Mouse (Mus musculus) CD4-positive, CD25-positive, alpha-beta regulatory T cell, adult 2 months (primary cell): ENCODE measurements around the gene Scamp1.

Experiments used
- DNase-seq: peaks from one replicate; pipeline ENCODE4 v3.0.0-alpha.2; 2012; ENCODE audit warnings: low read depth, low spot score

Scamp1 gene

DNA sequence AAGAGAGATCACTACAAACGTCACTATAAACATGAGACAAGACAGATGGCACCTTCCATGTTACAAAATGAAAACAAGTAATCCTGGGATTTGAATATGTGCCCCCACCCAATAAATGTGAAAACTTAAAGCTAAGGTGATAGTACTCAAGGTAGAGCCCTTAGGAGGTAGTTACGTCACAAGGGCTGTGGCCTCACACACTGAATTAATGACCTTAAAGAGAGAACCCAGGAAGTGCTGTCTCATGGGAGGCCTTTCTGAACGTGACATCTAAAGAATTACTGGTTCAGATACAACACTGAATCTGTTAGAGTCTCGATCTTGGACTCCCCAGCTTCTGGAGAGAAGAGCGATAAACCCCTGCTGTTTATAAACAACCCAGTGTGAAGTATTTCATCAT, 6.2 kb downstream of the Scamp1 start:
- DNase-seq, result no peak

DNA sequence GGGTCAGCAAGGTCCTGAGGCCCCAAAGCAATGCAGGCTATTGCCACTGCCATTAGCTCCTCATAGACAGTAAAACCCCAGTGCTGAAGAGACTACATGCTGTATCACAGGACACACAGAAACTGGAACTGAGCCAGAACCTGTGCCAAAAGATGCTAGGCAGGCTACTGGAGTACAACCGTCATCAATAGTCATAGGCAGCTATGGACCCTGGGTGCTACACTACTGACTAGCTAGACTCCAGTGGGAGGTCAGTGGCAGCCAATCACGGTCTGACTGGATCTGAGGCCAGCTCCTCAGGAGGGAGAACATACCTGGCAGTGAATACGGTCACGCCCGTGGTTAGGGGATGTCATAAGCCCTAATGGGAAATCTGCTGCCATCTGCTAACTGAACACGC, 14.4 kb downstream of the Scamp1 start:
- no peak for DNase-seq

DNA sequence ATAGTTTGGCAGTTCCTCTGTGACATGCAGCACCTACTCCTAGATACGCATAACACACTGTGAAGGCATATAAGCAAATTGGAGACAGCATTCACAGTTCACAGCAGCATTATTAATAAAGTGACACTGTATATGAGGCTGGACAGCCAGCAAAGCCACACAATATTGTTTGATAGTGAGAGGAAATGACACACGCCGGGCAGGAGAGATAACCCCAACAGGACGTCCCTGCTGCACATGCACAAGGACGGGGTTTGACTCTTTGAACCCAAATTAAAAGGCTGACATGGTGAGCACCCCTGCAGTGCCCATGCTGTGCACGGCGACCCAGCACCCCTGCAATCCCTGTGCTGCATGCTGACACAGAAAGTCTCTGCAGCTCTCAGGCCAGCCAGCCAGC, 17.5 kb downstream of the Scamp1 start:
- no peak for DNase-seq

DNA sequence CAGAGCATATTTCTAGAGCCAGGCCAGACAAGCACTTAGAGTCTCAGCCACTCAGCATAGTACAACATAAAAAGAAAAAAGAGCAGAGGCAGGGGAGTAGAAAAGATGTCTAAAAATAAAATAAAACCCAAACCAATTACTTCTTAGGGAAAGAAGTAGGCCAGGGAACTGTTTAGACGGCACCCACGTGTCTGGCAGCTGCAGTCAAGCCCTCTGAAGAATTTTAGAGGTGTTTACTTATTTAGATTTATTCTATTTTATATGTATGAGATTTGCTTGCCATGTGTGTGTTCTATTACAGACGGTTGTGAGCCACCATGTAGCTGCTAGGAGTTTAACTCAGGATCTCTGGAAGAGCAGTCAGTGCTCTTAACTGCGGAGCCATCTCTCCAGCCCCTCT, 18.5 kb downstream of the Scamp1 start:
- DNase-seq, result no peak

DNA sequence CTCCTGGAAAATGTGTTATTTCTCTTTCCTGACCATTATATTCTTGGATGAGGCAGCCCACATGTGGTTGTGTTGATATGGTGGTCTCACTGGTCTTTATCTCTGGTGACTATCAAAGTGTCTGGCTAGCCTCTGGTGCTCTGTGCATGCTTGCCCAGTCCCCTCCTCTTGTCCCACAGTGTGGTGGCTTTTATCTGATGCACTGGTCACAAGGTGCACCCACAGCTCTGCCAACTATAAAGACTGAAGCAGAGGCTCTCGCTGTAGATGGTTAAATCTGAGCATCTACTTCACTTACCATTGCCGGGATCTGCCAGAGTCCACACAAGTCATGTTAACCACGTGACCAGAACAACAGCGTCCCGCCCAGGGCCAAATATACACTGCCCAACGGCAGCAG, 19.1 kb downstream of the Scamp1 start:
- no peak for DNase-seq

DNA sequence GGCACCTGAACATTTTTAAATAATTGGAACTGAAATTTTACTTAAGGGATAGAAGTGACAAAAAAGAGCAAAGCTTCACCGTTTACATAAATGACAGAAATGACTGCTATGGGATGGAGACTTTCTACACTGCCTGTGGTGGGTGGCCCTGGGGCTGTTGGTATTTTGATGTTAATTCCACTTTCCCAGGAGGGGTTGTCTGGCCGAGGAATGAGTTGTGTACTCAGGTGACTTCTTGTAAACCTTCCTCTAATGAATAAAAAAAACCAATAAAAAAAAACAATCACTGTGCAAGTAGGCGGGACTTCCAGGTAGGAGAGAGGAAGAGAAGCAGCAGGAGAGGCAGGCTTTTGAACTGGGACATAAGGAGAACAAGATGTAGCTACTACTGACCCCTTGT, 20.4 kb downstream of the Scamp1 start:
- DNase-seq, result no peak

DNA sequence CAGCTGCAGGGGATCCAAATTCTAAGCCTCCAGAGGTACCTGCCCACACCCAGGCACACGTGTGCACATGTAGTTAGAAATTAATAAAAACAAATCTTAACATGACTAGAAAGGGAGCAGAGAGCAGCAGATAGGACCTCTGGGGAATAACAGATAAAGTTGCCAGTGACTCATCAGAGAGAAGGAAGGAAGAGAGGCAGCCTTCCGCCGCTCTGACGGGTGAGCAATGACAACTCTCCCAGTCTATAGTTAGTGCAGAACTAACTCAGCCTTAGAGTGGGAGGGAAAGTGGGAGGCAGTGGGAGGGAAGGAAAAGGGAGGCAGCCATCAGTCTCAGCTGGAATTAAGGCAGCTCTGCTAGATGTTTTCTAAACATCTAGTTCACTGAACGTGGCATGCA, 21.7 kb downstream of the Scamp1 start:
- DNase-seq, result no peak

DNA sequence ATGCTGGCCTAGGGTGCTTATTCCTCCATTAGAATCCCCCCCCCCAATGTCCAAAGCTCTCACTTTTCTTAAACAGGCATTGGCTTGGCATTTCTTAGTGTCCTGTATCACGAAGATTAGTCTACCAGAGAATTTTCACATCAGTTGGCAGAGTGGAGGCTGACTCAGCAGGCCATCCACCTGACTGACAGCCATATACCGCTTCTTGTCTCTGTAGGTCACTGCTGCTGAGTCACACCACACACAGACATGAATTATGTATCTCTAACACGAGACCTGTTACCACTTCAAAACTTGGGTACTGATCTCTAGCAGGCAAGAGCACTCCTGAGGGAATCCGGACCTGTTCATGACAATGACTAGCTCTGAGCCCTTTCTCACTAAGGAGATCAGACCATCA, 23.1 kb downstream of the Scamp1 start:
- no peak for DNase-seq

DNA sequence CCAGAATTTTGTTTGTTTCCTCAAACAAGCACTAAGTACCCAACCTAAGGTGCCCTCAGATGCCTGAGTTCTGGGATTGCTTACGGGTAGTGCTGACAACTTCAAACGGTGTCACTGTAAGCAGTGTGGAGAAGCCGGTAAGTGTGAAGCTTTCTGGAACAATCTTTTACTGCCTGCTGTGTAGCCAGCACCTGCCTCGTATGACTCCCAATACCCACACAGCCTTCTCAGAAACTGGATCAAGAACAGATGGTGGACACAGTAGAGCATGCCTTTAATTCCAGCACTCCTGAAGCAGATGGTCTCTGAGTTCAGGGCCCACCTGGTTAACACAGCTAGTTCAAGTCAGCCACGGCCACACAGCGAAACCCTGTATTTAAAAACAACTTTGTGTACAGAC, 24.0 kb downstream of the Scamp1 start:
- no peak for DNase-seq

DNA sequence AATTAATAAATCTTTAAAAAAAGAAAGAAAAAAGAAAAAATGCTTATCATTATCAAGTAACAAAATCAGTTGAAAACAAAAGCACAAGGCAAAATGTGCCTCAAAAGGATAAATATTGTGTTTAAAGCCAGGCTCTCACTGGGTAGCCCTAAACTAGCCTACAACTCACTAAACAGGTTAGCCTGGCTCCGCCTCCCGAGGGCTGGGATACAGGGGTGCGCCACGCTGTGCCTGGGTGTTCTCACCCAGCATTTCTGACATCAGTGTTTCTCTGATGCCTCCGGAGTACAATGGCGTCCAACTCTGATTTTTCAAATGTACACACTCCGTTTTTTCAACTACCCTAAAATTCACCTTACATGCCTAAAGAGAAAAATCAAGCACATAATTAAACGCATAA, 24.7 kb downstream of the Scamp1 start:
- DNase-seq, result no peak

DNA sequence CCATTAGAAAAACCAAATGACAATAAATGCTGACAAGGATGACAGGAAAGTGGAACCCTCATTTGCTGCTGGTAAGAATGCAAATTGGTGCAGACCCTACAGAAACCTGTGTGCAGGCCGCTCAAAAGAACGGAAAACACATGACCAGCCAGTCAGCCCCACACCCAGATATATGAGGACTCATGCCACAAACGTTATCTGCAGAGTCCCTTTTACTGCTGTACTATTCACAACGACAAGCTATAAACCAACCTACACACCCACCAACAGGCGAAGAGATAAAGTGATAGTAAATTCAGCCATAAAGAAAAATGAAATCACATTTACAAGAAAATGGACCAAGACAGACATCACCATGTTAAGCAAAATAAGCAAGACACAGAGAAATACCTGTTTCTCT, 26.4 kb downstream of the Scamp1 start:
- no peak for DNase-seq

DNA sequence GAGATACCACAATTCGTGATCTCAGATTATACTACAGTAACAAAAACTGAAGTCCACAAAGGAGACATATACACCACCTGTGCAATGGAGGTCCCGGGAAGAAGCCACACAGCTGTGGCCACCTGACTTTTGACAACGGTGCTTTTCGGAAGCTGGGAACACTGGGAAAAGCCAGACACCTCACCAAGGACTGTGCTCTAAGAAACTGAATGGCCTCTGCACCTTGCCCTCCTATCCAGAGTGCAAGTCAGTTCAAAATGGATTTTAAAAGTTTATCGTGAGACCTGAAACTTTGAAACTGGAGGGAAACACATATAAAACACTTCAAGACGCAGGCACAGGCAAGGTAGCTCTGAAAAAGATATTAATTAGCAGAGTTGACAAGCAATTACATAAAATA, 27.1 kb downstream of the Scamp1 start:
- no peak for DNase-seq

DNA sequence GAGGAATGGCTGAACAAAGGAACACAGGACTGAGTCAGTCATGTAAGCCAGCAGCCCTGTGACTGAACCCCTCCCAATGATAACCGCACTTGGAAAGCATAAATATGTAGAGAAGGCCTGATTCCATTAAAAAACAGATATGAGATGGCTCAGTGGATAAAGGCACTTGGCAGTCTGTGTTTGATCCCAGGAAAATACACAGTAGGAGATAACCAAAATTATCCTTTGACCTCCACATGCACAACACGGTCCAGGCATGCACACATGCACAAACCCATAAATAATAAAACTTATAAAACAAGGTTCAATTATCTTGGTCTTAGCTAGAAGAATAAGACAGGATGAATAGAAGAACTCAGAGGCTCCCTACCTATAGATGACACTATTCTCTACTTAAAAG, 27.9 kb downstream of the Scamp1 start:
- no peak for DNase-seq

DNA sequence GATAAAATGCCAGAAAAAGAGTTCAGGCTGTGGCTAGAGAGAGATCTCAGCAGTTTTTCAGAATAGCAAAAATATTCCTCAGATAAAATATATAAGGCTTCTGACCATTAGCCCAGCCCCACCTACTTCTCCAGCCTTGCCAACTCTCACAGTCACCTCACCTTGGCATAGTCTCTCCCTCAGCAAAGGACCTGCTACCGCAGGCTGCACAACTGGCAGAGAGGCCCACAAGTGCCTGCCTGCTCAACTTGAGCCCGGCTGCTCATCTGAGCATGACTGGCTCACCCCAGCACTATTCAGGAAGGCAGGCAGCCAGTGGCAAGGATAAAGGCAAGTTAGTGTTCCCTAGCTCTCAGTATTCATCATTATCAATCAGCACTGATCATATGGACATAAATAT, 30.5 kb downstream of the Scamp1 start:
- DNase-seq, result no peak

DNA sequence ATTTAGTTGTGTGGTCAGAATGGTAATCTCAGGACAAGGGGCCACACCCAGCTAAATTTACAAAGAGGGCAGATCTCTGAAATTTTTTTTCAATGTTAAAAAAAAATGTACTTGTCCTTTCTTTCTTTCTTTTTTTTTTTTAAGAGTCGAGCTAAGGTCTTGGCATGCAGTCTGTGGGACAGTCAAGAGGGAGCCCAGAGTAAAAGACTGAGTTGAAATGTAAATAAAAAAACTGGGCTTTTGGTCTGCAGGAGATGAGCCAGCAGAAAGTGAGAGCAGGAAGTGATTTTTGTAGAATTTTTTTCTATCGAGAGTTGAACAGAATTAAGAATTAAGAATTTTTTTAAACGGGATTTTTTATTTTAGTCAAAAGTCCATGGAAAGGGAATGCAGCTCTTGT, 31.4 kb downstream of the Scamp1 start:
- no peak for DNase-seq

DNA sequence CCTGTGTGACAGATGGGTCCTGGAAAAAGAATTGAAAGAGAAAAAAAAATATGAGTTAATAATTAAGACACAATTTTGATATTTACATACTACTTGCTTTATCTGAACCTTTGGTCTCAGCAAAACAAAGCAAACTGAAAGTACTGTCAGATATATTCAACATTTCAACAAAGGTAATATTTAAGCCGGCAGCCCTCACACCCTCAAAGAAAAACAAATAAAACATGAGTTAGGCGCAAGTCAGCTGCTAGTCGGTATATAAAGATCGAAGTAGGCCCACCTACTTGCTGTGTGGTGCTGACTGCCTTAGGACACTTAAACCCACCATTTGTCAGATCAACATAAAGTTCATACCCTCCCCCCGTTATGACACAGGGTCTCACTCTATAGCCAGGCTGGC, 32.6 kb downstream of the Scamp1 start:
- DNase-seq, result no peak

DNA sequence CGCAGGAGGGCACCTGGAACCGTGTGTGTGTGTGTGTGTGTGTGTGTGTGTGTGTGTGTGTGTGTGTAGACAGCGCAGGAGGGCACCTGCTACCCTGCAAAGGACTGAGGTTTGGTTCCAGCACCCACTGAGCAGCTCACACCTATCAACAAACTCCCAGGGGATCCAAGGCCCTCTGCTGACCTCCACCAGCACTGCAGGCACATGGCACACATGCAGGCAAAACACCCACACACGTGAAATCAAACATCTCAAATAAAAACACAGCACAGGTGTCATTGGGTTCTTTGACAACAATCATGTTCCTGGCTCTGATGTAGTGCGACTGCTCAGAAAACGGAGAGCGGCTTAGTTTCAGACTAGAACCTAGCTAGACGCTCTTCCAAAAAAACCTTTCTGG, 34.9 kb downstream of the Scamp1 start:
- DNase-seq, result no peak

DNA sequence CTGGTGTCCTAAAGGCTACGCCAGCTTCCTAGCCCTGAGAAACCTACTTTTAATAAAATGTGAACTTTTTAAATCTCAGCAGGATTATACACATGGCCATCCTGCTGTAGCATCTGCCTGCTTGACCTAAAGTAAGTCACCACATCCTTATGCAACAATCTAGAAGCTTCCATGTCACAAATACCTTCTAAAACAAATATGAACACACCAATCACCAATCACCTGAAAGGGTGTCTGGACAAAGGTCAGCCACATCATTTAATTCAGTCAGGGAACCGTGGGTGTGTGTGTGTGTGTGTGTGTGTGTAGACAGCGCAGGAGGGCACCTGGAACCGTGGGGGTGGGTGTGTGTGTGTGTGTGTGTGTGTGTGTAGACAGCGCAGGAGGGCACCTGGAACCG, 35.5 kb downstream of the Scamp1 start:
- DNase-seq, result no peak

DNA sequence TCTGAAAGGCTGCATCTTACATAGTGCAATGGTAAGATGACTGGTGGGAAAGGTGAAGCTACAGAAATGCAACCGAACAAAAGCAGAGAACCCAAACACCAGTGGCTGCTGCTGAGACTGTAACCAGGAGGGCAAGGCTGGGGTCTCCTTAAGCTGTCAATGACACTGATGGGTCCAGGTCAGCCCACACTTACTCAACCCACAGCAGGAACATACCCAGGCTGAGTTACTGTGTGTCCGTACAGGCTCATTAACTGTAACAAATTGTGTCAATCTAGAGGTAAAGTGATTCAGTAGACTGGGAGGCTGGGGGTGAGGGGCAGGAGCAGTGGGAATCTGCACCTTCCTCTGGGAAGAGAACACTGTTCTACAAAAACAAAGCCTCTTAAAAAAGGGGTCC, 42.8 kb downstream of the Scamp1 start:
- DNase-seq, result no peak

DNA sequence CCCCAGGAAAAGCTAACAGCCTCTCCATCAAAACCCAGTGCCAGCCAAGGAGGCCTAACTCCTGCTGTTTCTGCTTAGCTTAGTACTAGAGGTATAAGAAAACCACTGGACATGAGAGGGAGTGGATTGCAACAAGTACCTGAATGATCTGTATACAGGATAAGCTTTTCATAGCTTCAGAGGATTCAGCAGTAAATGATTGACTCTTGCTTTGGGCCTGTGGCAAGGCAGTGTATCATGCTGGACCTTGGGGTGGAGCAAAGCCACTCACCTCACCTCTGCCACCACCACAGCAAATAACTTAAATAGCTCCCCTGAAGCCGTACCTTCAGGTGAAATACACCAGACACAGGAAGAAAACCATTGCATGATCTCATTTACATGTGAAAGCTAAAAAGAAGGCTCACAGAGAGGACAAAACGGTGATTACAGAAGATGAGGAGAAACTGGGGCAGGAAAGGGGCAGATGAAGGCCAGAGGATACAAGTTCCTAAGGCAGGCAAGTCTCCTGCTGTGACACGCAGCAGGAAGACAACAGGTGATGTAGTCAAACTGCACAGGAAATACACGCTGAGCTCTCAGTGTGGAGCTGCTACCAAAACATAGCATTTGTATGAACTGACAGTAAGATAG, 43.6 kb downstream of the Scamp1 start:
- DNase-seq, result no peak

DNA sequence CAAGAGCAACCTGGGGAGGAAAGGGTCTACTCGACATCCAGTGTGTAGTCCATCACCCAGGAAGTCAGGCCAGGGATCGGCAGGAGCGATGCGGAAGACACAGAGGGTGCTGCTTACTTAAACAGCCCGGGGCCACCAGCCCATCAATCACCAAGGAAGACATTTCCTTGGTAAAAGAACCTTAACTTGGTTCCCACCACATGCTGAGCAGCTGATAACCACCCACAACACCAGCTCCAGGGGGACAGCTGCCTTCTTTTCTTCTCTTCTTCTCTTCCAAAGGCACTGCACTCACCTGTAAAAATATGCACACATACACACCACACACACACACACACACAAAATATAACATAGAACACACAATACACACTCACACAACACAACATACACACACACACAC, 44.8 kb downstream of the Scamp1 start:
- DNase-seq, result no peak

DNA sequence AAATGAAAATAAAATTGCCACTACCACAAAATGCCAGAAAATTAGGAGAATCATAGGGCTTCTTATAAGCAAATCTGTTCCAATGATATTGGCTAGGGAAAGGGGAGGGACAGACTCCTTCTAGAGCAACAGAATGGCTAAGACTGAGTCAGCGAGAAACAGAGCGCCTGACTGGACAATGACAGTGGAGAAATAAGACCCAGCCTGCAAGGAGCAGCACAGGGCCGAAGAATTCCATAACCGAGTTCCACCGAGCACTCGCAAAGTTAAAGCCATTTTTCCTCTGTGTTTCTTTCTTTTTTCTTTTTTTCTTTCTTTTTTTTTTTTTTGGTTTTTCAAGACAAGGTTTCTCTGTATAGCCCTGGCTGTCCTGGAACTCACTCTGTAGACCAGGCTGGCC, 45.5 kb downstream of the Scamp1 start:
- no peak for DNase-seq

DNA sequence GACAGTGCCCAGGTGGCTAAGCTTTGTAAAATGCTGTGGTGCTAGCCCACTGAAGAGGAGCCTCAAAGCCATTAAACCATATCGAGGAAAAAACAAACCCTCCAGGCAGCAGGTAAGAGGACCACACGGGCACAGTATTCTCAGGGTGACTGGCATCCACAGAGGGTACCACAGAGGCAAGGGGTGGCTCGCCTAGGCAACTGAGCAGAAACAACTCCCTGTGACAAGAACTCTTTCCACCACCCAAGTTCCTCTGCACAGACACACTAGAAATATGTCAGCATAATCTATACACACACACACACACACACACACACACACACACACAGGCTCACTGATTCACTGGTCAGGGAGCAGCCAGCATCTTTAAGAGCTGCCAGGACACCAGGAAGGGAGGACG, 46.2 kb downstream of the Scamp1 start:
- no peak for DNase-seq

DNA sequence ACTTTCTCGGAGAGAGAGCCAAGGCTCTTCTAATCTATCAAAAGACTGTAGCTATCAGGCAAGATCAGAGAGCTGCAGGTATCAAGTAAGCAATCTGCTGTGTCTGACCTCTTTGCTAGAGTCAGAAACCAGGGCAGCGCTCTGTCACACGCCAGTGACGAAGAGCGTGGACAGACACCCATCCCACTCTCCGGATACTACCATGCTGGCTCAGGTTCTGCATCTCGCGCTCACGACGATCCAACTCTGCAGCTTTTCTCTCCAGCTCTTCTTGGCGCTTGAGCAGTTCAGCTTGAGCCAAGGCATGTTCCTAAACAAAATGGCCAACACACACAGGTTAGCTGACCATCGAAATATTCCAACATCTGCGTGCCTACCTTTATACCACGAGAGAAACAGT, 53.8 kb downstream of the Scamp1 start:
- DNase-seq, result no peak
